Mouse (Mus musculus): ENCODE data around the gene Nanos3. TPM values are rescaled to one million over a fixed set of nuclear protein-coding genes. Genes with fewer than 3 reads are reported as not detected.

Nanos3 gene
- polyA plus RNA-seq, 1 experiment from 2014 or later, result 5.2 TPM

GRCm38 (mm10) chr8:84144636-84145245 is 40.3 kb downstream of the Nanos3 start:
- 89% methylated on average over 8 of the region's 8 CpGs for WGBS
- Histone ChIP-seq H3K27me3 (no peaks in the 10 kb centered on the region), H3K36me3 (peaks cover 62% of the 10 kb centered on the region), H3K9me3 (no peaks in the 10 kb centered on the region), H3K4me2 (no peak overlapping the region), H3K9ac (no peak overlapping the region), H3K4me3 (no peak overlapping the region), H3K4me1 (peaks cover 23% of the 10 kb centered on the region), H3K27ac (no peak overlapping the region)
- ATAC-seq (ENCODE audit: insufficient number of reproducible peaks, insufficient read depth, low FRiP score, low TSS enrichment, low read depth), result no peak

DNA sequence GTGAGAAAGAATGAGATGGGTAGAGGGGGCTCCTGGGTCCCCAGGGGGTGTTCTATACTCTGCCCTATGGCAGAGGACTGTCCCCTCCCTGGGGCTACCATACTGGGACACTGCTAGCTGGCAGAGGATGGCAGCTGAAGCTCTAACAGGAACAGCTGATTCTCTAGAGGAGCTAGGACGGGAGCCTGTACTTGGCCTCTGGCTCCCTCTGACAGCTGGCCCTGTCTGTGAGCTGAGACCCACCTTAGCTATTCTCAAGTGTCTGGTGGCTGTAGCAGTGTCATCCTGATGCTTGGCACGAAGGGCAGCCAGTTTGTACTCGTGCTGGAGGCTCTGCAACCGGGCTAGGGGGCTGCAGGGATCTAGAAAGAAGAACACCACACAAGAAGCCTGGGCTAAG is 44.2 kb downstream of the Nanos3 start:
- Histone ChIP-seq H3K36me3 (peaks cover 95% of the 10 kb centered on the region), H3K4me2 (no peak overlapping the region), H3K27me3 (no peaks in the 10 kb centered on the region), H3K4me3 (no peak overlapping the region), H3K4me1 (peaks cover under 1% of the 10 kb centered on the region), H3K9ac (no peak overlapping the region), H3K27ac (no peak overlapping the region), H3K9me3 (no peaks in the 10 kb centered on the region)
- WGBS, result 87% methylated on average over 4 of the region's 4 CpGs
- no peak for ATAC-seq (ENCODE audit: insufficient number of reproducible peaks, insufficient read depth, low FRiP score, low TSS enrichment, low read depth)

- no peaks in the 10 kb centered on the region for H3K9me3 ChIP-seq
- H3K4me3 ChIP-seq, result no peak overlapping the region
- WGBS, result 92% methylated on average over 3 of the region's 3 CpGs
- H3K4me2 ChIP-seq, result no peak overlapping the region
- H3K9ac ChIP-seq, result no peak overlapping the region
- no peaks in the 10 kb centered on the region for H3K4me1 ChIP-seq
- no peak overlapping the region for H3K27ac ChIP-seq
- peaks cover 96% of the 10 kb centered on the region for H3K36me3 ChIP-seq
- ATAC-seq (ENCODE audit: insufficient number of reproducible peaks, insufficient read depth, low FRiP score, low TSS enrichment, low read depth), result no peak
- H3K27me3 ChIP-seq, result no peaks in the 10 kb centered on the region
Measured at GRCm38 (mm10) chr8:84137848-84138247, 47.2 kb downstream of the Nanos3 start.

DNA sequence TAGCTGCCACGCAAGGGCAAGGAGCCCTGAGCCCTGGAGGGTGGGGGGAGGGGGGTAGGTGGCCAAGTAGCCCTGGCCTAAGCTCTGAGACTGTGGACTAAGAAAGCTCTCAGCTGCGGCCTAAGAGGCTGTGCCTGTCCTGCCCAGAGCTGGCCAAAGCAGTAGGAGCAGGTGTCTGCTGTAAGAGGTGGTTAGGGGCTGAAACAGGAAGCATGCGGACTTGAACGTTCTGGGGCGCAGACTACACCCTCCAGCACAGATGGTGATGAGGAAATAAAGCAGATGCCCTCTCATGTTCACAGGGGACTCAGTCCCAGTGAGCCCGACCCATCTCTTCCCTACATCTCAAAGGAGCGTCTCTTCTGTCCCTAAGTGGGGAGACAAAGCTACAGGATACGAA is 52.8 kb downstream of the Nanos3 start:
- no peak for ATAC-seq (ENCODE audit: insufficient number of reproducible peaks, insufficient read depth, low FRiP score, low TSS enrichment, low read depth)
- Histone ChIP-seq H3K36me3 (peaks cover 63% of the 10 kb centered on the region), H3K4me1 (peaks cover 20% of the 10 kb centered on the region), H3K9me3 (no peaks in the 10 kb centered on the region), H3K27me3 (peaks cover 3% of the 10 kb centered on the region; the same call in 1 of the 2 replicates), H3K4me3 (no peak overlapping the region), H3K9ac (no peak overlapping the region), H3K4me2 (no peak overlapping the region), H3K27ac (no peak overlapping the region)
- WGBS, result 86% methylated on average over 8 of the region's 8 CpGs

DNA sequence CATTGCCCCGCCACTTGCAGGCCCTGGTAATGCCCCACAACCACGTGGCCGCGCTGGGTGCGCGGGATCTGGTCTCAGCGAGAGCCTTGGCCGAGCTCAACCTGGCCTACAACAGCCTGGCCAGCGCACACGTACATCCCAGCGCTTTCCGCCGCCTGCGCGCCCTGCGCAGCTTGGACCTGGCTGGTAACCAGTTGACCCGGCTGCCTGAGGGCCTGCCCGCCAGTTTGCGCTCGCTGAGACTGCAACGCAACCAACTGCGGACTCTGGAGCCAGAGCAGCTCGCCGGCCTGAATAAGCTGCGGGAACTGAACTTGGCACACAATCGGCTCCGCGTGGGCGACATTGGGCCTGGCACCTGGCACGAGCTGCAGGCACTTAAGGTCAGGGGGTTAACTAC is 54.2 kb downstream of the Nanos3 start:
- Histone ChIP-seq H3K36me3 (peaks cover 49% of the 10 kb centered on the region), H3K27me3 (peaks cover 3% of the 10 kb centered on the region; the same call in 1 of the 2 replicates), H3K4me1 (peaks cover 29% of the 10 kb centered on the region), H3K27ac (no peak overlapping the region), H3K4me2 (peak overlapping the region; percentile 14; the same call in 1 of the 2 replicates), H3K9me3 (no peaks in the 10 kb centered on the region), H3K4me3 (no peak overlapping the region), H3K9ac (peak overlapping the region; percentile 46)
- whole genome bisulfite sequencing, result 39% methylated on average over 30 of the region's 30 CpGs
- ATAC-seq (ENCODE audit: insufficient number of reproducible peaks, insufficient read depth, low FRiP score, low TSS enrichment, low read depth), result no peak; the same call in 1 of the 2 replicates

DNA sequence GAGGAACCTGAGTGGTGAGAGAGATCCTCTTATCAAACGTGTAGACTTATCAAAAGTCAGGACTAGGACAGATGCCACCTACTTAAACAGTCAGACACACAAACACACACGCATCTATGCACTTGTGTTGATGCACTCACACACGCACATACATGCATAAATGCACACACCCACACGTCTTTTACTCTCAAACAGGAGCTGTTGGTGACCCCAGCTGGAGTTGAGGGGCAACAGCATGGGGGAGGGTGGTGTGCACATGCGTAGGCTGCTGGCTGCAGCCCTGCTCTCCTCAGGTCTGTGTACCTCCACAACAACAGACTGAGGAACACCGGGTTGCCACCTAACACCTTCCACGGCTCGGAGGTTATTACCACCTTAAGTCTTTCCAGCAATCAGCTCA is 56.7 kb downstream of the Nanos3 start:
- Histone ChIP-seq H3K27me3 (peaks cover 3% of the 10 kb centered on the region; the same call in 1 of the 2 replicates), H3K4me2 (no peak overlapping the region), H3K9ac (no peak overlapping the region), H3K4me3 (no peak overlapping the region), H3K36me3 (peaks cover 24% of the 10 kb centered on the region), H3K9me3 (no peaks in the 10 kb centered on the region), H3K4me1 (peaks cover 30% of the 10 kb centered on the region), H3K27ac (no peak overlapping the region)
- ATAC-seq (ENCODE audit: insufficient number of reproducible peaks, insufficient read depth, low FRiP score, low TSS enrichment, low read depth), result no peak
- WGBS, result 71% methylated on average over 8 of the region's 8 CpGs

GRCm38 (mm10) chr8:84127202-84127901 is 57.7 kb downstream of the Nanos3 start:
- peak overlapping the region; percentile 52; the same call in 1 of the 2 replicates for H3K9ac ChIP-seq

DNA sequence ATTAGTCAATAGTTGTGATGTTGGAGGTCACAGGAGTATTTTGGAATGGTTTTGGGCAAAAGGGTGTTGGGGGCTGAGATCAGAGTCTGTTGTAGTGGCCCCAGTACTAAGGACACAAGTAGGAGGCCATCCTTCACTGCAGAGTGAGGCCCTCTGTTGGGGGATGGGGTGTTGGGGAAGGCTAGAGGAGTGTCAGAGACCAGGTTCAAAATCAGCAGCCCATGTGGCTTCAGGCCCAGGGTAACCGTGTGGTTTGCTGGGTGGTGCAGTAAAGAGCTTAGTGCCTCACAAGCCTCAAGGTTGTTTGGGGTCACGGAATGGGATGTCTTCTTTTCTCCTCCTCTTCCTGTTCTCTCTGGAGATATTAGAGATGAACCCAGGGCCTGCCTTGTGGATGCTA is 58.3 kb downstream of the Nanos3 start:
- 68% methylated on average over 2 of the region's 2 CpGs for WGBS
- no peaks in the 10 kb centered on the region for H3K9me3 ChIP-seq
- H3K27ac ChIP-seq, result peak overlapping the region; percentile 55; the same call in 1 of the 2 replicates
- H3K4me2 ChIP-seq, result no peak overlapping the region
- ATAC-seq (ENCODE audit: insufficient number of reproducible peaks, insufficient read depth, low FRiP score, low TSS enrichment, low read depth), result no peak
- no peak overlapping the region for H3K4me3 ChIP-seq
- H3K27me3 ChIP-seq, result peaks cover 3% of the 10 kb centered on the region; the same call in 1 of the 2 replicates
- peaks cover 8% of the 10 kb centered on the region; the same call in 1 of the 2 replicates for H3K36me3 ChIP-seq
- peaks cover 30% of the 10 kb centered on the region for H3K4me1 ChIP-seq
- H3K9ac ChIP-seq, result no peak overlapping the region

More at GRCm38 (mm10) chr8:84127202-84127901, 57.7 kb downstream of the Nanos3 start:
- Histone ChIP-seq H3K27ac (peak overlapping the region; percentile 55; the same call in 1 of the 2 replicates), H3K4me1 (peaks cover 30% of the 10 kb centered on the region), H3K9me3 (no peaks in the 10 kb centered on the region), H3K36me3 (peaks cover 15% of the 10 kb centered on the region), H3K4me3 (no peak overlapping the region), H3K4me2 (peak overlapping the region; percentile 27), H3K27me3 (peaks cover 3% of the 10 kb centered on the region; the same call in 1 of the 2 replicates)
- peak; percentile 49; the same call in 1 of the 2 replicates for ATAC-seq (ENCODE audit: insufficient number of reproducible peaks, insufficient read depth, low FRiP score, low TSS enrichment, low read depth)
- WGBS, result 57% methylated on average over 17 of the region's 17 CpGs

- ATAC-seq (ENCODE audit: insufficient number of reproducible peaks, insufficient read depth, low FRiP score, low TSS enrichment, low read depth), result 0 out of 2 replicates have a peak, but pooled peaks have one; percentile 65
- H3K9me3 ChIP-seq, result no peaks in the 10 kb centered on the region
- no peak within 1 kb of the TSS for H3K4me3 ChIP-seq
- no peaks in the 10 kb centered on the region for H3K36me3 ChIP-seq
- H3K27me3 ChIP-seq, result peaks cover under 1% of the 10 kb centered on the region; the same call in 1 of the 2 replicates
- H3K4me2 ChIP-seq, result 0 out of 2 replicates have a peak within 1 kb of the TSS, but pooled peaks have one; percentile 7
- peaks cover 26% of the 10 kb centered on the region for H3K4me1 ChIP-seq
- H3K9ac ChIP-seq, result peak within 1 kb of the TSS; percentile 36; the same call in 1 of the 2 replicates
- WGBS, result 53% methylated on average over 9 of the region's 9 CpGs
- peak within 1 kb of the TSS; percentile 28; the same call in 1 of the 2 replicates for H3K27ac ChIP-seq
Measured at GRCm38 (mm10) chr8:84125656-84126055, 59.4 kb downstream of the Nanos3 start, which contains the start of gene Podnl1. Gene Podnl1 (plus strand): TSS chr8:84125989.
